In genomic region chr11:94598437-94599120, GRCm38 (mm10) we compare ENCODE assay signal across 17 mouse cellular contexts. TPM values are rescaled to one million over a fixed set of nuclear protein-coding genes. Genes with fewer than 3 reads are reported as not detected.
DNase-seq lines count a peak whose midpoint lies in the region; ATAC-seq and TF ChIP-seq lines count a peak whose summit lies in the region.
"Had no signal": no experiment of that assay in that cellular context is flagged by ENCODE, and none has a peak within 500 bp of the region (broad histone marks: within the 10 kb centered on the region; RNA-seq: fewer than 3 reads in every experiment).

No protein-coding gene starts in this region.

- H3K27ac ChIP-seq in heart, postnatal 0 days (ENCODE audit: low read depth): no peak overlapping the region
- peak overlapping the region; percentile 91 for H3K27ac ChIP-seq in liver, adult 2 months (replicated peaks; ENCODE audit: insufficient read depth, low read depth, low read length)
- no peak overlapping the region for H3K27ac ChIP-seq in small intestine, adult 2 months (ENCODE audit: insufficient read depth, low read depth, low read length)
- H3K27ac ChIP-seq: limb, embryonic 13.5 days; midbrain, embryonic 12.5 days had no signal

- H3K9me3 ChIP-seq in heart, postnatal 0 days (replicated peaks; ENCODE audit: control insufficient read depth, low read length): no peaks in the 10 kb centered on the region
- H3K9me3 ChIP-seq: limb, embryonic 13.5 days; midbrain, embryonic 12.5 days had no signal

- H3K79me2 ChIP-seq in liver, adult 2 months (ENCODE audit: control insufficient read depth, insufficient read depth, low read length): peaks cover 23% of the 10 kb centered on the region; the same call in 1 of the 2 replicates

- no peaks in the 10 kb centered on the region for H3K36me3 ChIP-seq in heart, postnatal 0 days (replicated peaks; ENCODE audit: control insufficient read depth, insufficient read depth, low read length)
- peaks cover 8% of the 10 kb centered on the region; the same call in 1 of the 2 replicates for H3K36me3 ChIP-seq in liver, adult 2 months (ENCODE audit: control insufficient read depth, insufficient read depth, low read length)
- H3K36me3 ChIP-seq in small intestine, adult 2 months (ENCODE audit: control insufficient read depth, insufficient read depth, low read length): no peaks in the 10 kb centered on the region
- H3K36me3 ChIP-seq: midbrain, embryonic 12.5 days had no signal

- no peak overlapping the region for H3K4me2 ChIP-seq in heart, postnatal 0 days (ENCODE audit: low read depth, low read length)
- H3K4me2 ChIP-seq: heart, embryonic 11.5 days; limb, embryonic 13.5 days; midbrain, embryonic 12.5 days had no signal

- H3K27me3 ChIP-seq in heart, postnatal 0 days (ENCODE audit: control insufficient read depth, insufficient read depth, low read length): no peaks in the 10 kb centered on the region
- no peaks in the 10 kb centered on the region for H3K27me3 ChIP-seq in liver, adult 2 months (ENCODE audit: control insufficient read depth, insufficient read depth, low read length)
- no peaks in the 10 kb centered on the region for H3K27me3 ChIP-seq in small intestine, adult 2 months (ENCODE audit: control insufficient read depth, insufficient read depth, low read length)
- H3K27me3 ChIP-seq: limb, embryonic 13.5 days had no signal

- no peak overlapping the region for H3K4me3 ChIP-seq in heart, postnatal 0 days (ENCODE audit: low read depth, low read length)
- H3K4me3 ChIP-seq in liver, adult 2 months (ENCODE audit: insufficient read depth, low read depth, low read length): no peak overlapping the region
- no peak overlapping the region for H3K4me3 ChIP-seq in small intestine, adult 2 months (ENCODE audit: low read depth, low read length)
- H3K4me3 ChIP-seq: erythroblast, embryonic 14.5 days; limb, embryonic 13.5 days; midbrain, embryonic 12.5 days; myocyte had no signal

- intact Hi-C loops in heart, postnatal 36 days (cut with DNase I): no loop called here

- WGBS in heart, postnatal 0 days: 76% methylated on average over 6 of the region's 6 CpGs
- WGBS in liver, adult 2 months: 19% methylated on average over 6 of the region's 6 CpGs
- 78% methylated on average over 6 of the region's 6 CpGs for WGBS in small intestine, adult 2 months

- TF ChIP-seq CTCF in heart, postnatal 0 days (IDR thresholded peaks at IDR 0.05; ENCODE audit: low read depth): peak; percentile 16; the same call in 1 of the 2 replicates
- TF ChIP-seq CTCF in liver, adult 2 months (IDR thresholded peaks at IDR 0.05; ENCODE audit: low read depth, low read length): peak; percentile 66
- TF ChIP-seq CTCF in small intestine, adult 2 months (IDR thresholded peaks at IDR 0.05; ENCODE audit: extremely low read depth, insufficient read length, insufficient replicate concordance, low read depth, low read length): peak; percentile 22; the same call in 1 of the 2 replicates

- TF ChIP-seq POLR2A in liver, adult 2 months (IDR thresholded peaks at IDR 0.05; ENCODE audit: extremely low read depth, insufficient read depth, low read length): no peak
- TF ChIP-seq POLR2A in small intestine, adult 2 months (IDR thresholded peaks at IDR 0.05; ENCODE audit: low read depth, low read length): no peak

- H3K9ac ChIP-seq in heart, postnatal 0 days (replicated peaks; ENCODE audit: low read depth, low read length): no peak overlapping the region
- H3K9ac ChIP-seq in liver, adult 2 months (ENCODE audit: low read depth, low read length): peak overlapping the region; percentile 7
- H3K9ac ChIP-seq: limb, embryonic 13.5 days; midbrain, embryonic 12.5 days had no signal

- no peak for ATAC-seq in heart, postnatal 0 days (ENCODE audit: insufficient read depth, low read depth)

- no peak for DNase-seq in heart, postnatal 0 days (ENCODE audit: low spot score)
- no peak for DNase-seq in heart, postnatal 36 days
- peak; percentile 83 for DNase-seq in liver, adult 2 months (ENCODE audit: extremely low read depth, low read depth, low spot score)
- no peak for DNase-seq in liver
- DNase-seq in adipocyte (ENCODE audit: low spot score): peak; percentile 44
- no peak for DNase-seq in cerebellum, postnatal 4 days (ENCODE audit: low spot score in 2 of 2)
- DNase-seq in right cerebral cortex, adult 2 months (ENCODE audit: low spot score in 2 of 2): no peak
- DNase-seq: cerebellum, adult 11-12 months; gastrocnemius, postnatal 14 days had no signal

- TF ChIP-seq EP300 in heart, postnatal 0 days (IDR thresholded peaks at IDR 0.05; ENCODE audit: low read depth): no peak

- peaks cover 9% of the 10 kb centered on the region for H3K4me1 ChIP-seq in heart, postnatal 0 days (ENCODE audit: control insufficient read depth, insufficient read depth)
- peaks cover 27% of the 10 kb centered on the region for H3K4me1 ChIP-seq in liver, adult 2 months (ENCODE audit: control insufficient read depth, insufficient read depth, low read length)
- peaks cover 23% of the 10 kb centered on the region for H3K4me1 ChIP-seq in small intestine, adult 2 months (ENCODE audit: control insufficient read depth, insufficient read depth, insufficient read length, low read length)

RNA-seq across cellular contexts. Expression of gene Acsf2, which starts 3.1 kb away (rescaled TPM):
- 6.6 and 8.9 TPM in 2 replicates for total RNA-seq in heart, postnatal 0 days (2014; rRNA removed; ENCODE audit: low replicate concordance)
- polyA plus RNA-seq in heart, postnatal 0 days (2015; fragmentation: Nextera tagmentation; extraction: Ambion mirVana): 2.6 and 2.7 TPM in 2 replicates
- total RNA-seq in heart, postnatal 36 days (2021): 10 to 100 TPM; 26.5 to 28.9 TPM
- total RNA-seq in liver, adult 2 months (2014; rRNA removed): 42.4 and 43.4 TPM in 2 replicates
- polyA plus RNA-seq in liver, adult 2 months (2012; rRNA removed): 81.9 and 97.8 TPM in 2 replicates
- polyA plus RNA-seq in small intestine, adult 2 months (2012; rRNA removed): 21.1 and 50.5 TPM in 2 replicates

RNA-seq across cellular contexts. Expression of gene Lrrc59, which starts 31.0 kb away (rescaled TPM):
- total RNA-seq in heart, postnatal 0 days (2014; rRNA removed; ENCODE audit: low replicate concordance): 71.9 and 73.3 TPM in 2 replicates
- 62.2 and 67.0 TPM in 2 replicates for polyA plus RNA-seq in heart, postnatal 0 days (2015; fragmentation: Nextera tagmentation; extraction: Ambion mirVana)
- 10 to 100 TPM; 31.1 to 33.8 TPM for total RNA-seq in heart, postnatal 36 days (2021)
- total RNA-seq in liver, adult 2 months (2014; rRNA removed): 40.6 and 46.3 TPM in 2 replicates
- 41.2 and 43.8 TPM in 2 replicates for polyA plus RNA-seq in liver, adult 2 months (2012; rRNA removed)
- polyA plus RNA-seq in small intestine, adult 2 months (2012; rRNA removed): 88.1 and 169 TPM in 2 replicates

RNA-seq across cellular contexts. Expression of gene Chad, which starts 33.7 kb away (rescaled TPM):
- total RNA-seq in heart, postnatal 0 days (2014; rRNA removed; ENCODE audit: low replicate concordance): not detected in 2 replicates
- polyA plus RNA-seq in heart, postnatal 0 days (2015; fragmentation: Nextera tagmentation; extraction: Ambion mirVana): 0.36 and 4.4 TPM in 2 replicates
- 1 to 10 TPM; 1.0 to 1.2 TPM for total RNA-seq in heart, postnatal 36 days (2021)
- not detected in 2 replicates for total RNA-seq in liver, adult 2 months (2014; rRNA removed)
- not detected in 2 replicates for polyA plus RNA-seq in liver, adult 2 months (2012; rRNA removed)
- polyA plus RNA-seq in small intestine, adult 2 months (2012; rRNA removed): 0.91 and 13.9 TPM in 2 replicates
- total RNA-seq: adrenal gland, adult 18-20 months; ES-E14 had no signal
- polyA plus RNA-seq: erythroblast, embryonic 14.5 days; heart, embryonic 11.5 days had no signal

RNA-seq across cellular contexts. Expression of gene Rsad1, which starts 49.5 kb away (rescaled TPM):
- total RNA-seq in heart, postnatal 0 days (2014; rRNA removed; ENCODE audit: low replicate concordance): 14.5 and 17.7 TPM in 2 replicates
- 9.2 and 9.8 TPM in 2 replicates for polyA plus RNA-seq in heart, postnatal 0 days (2015; fragmentation: Nextera tagmentation; extraction: Ambion mirVana)
- total RNA-seq in heart, postnatal 36 days (2021): 10 to 100 TPM in 1 of 2 experiments, 1 to 10 TPM in 1; 9.6 to 14.2 TPM
- 2.1 and 2.6 TPM in 2 replicates for total RNA-seq in liver, adult 2 months (2014; rRNA removed)
- polyA plus RNA-seq in liver, adult 2 months (2012; rRNA removed): 5.7 and 8.0 TPM in 2 replicates
- polyA plus RNA-seq in small intestine, adult 2 months (2012; rRNA removed): 3.7 and 8.4 TPM in 2 replicates
- polyA plus RNA-seq: erythroblast, embryonic 14.5 days had no signal

RNA-seq across cellular contexts. Expression of gene Mrpl27, which starts 55.0 kb away (rescaled TPM):
- 45.2 and 63.8 TPM in 2 replicates for total RNA-seq in heart, postnatal 0 days (2014; rRNA removed; ENCODE audit: low replicate concordance)
- 167 and 170 TPM in 2 replicates for polyA plus RNA-seq in heart, postnatal 0 days (2015; fragmentation: Nextera tagmentation; extraction: Ambion mirVana)
- 10 to 100 TPM; 59.2 to 60.1 TPM for total RNA-seq in heart, postnatal 36 days (2021)
- total RNA-seq in liver, adult 2 months (2014; rRNA removed): 87.4 and 112 TPM in 2 replicates
- 68.7 and 74.6 TPM in 2 replicates for polyA plus RNA-seq in liver, adult 2 months (2012; rRNA removed)
- 25.8 and 45.7 TPM in 2 replicates for polyA plus RNA-seq in small intestine, adult 2 months (2012; rRNA removed)

Comparison
In these comparisons a context has a peak if more than half of its experiments do, and no peak if none do; other contexts are left out.
1. DNase-seq: peak in liver, adult 2 months (single experiment) and adipocyte (single experiment); none in heart, postnatal 0 days (single experiment), heart, postnatal 36 days (0 of 2), liver (single experiment), cerebellum, postnatal 4 days (0 of 2) and right cerebral cortex, adult 2 months (0 of 2).
2. CTCF ChIP-seq: peak in every context shown above with its lines; median percentile 66 in liver, adult 2 months; 22 in small intestine, adult 2 months; 16 in heart, postnatal 0 days.